24 mouse cellular contexts compared by ENCODE assay signal in the genomic region with DNA sequence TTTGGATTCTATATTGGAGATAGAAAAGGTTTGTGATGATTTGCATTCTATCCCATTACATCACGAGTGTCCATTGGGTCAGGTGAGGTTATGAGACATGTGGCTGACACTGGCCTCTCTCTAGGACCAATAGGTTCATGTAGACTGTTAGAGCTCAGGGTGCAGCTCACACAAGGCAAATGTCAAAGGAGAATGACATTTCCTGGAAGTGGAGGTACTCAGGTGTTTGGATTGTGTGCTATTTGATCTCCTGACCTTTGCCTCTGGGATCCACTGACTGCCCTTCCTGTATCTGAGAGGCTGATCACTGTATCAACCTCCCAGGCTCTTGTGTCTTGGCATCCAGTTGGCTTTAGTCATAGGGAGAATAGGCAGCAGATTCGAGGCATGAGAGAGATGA.
A peak's percentile ranks its signal among the peaks of the same experiment; 100 is the strongest.
DNase-seq lines count a peak whose midpoint lies in the region; ATAC-seq and TF ChIP-seq lines count a peak whose summit lies in the region.
"Had no signal": no experiment of that assay in that cellular context is flagged by ENCODE, and none has a peak within 500 bp of the region (broad histone marks: within the 10 kb centered on the region; RNA-seq: fewer than 3 reads in every experiment).

No protein-coding gene starts in this region.

- H3K9me3 ChIP-seq in hindbrain, embryonic 12.5 days (replicated peaks), result no peaks in the 10 kb centered on the region
- no peaks in the 10 kb centered on the region for H3K9me3 ChIP-seq in hindbrain, postnatal 0 days (ENCODE audit: low read length)
- no peaks in the 10 kb centered on the region for H3K9me3 ChIP-seq in liver, embryonic 16.5 days (replicated peaks; ENCODE audit: control insufficient read depth, low read length)
- H3K9me3 ChIP-seq in liver, embryonic 12.5 days (replicated peaks), result no peaks in the 10 kb centered on the region
- no peaks in the 10 kb centered on the region for H3K9me3 ChIP-seq in midbrain, postnatal 0 days (ENCODE audit: low read length)
- H3K9me3 ChIP-seq: embryonic facial prominence, embryonic 10.5 days; embryonic facial prominence, embryonic 12.5 days; forebrain, embryonic 13.5 days; G1E had no signal

- H3K4me1 ChIP-seq in hindbrain, embryonic 12.5 days, result no peaks in the 10 kb centered on the region
- no peaks in the 10 kb centered on the region for H3K4me1 ChIP-seq in hindbrain, postnatal 0 days (ENCODE audit: insufficient read depth, low read length)
- no peaks in the 10 kb centered on the region for H3K4me1 ChIP-seq in liver, embryonic 16.5 days (ENCODE audit: control insufficient read depth, low read depth, low read length)
- H3K4me1 ChIP-seq in liver, embryonic 12.5 days, result 0 out of 2 replicates have a peak, but pooled peaks cover 4% of the 10 kb centered on the region
- H3K4me1 ChIP-seq in small intestine, adult 2 months (ENCODE audit: control insufficient read depth, insufficient read depth, insufficient read length, low read length), result peaks cover 29% of the 10 kb centered on the region
- H3K4me1 ChIP-seq in midbrain, postnatal 0 days (ENCODE audit: insufficient read depth, low read length), result no peaks in the 10 kb centered on the region
- H3K4me1 ChIP-seq: embryonic facial prominence, embryonic 12.5 days; forebrain, embryonic 13.5 days had no signal

- no peak for DNase-seq in hindbrain, postnatal 0 days (ENCODE audit: low spot score)
- no peak for DNase-seq in layer of hippocampus, adult 2 months (ENCODE audit: low spot score in 2 of 2)
- no peak for DNase-seq in layer of hippocampus, adult 11-12 months (ENCODE audit: low spot score)
- DNase-seq in midbrain, postnatal 0 days (ENCODE audit: low spot score), result no peak
- DNase-seq: adrenal gland, adult 8-10 months; adrenal gland, postnatal 14 days; adrenal gland, postnatal 36 days; B cell, adult 2 months; cerebellum, adult 11-12 months; cerebellum, adult 9-10 months; cerebellum, postnatal 10 days; cerebellum, postnatal 25 days had no signal

- ATAC-seq in hindbrain, embryonic 12.5 days (ENCODE audit: low FRiP score), result 0 out of 2 replicates have a peak, but pooled peaks have one; percentile 2
- ATAC-seq in hindbrain, postnatal 0 days, result no peak
- 0 out of 2 replicates have a peak, but pooled peaks have one; percentile 35 for ATAC-seq in liver, embryonic 16.5 days (ENCODE audit: low read depth)
- ATAC-seq in liver, embryonic 12.5 days, result no peak
- ATAC-seq in midbrain, postnatal 0 days (ENCODE audit: low FRiP score), result no peak
- ATAC-seq: activated CD4-positive, CD25-positive, alpha-beta regulatory T cell, adult 4 months; CD4-positive, CD25-positive, alpha-beta regulatory T cell, adult 4 months; forebrain, embryonic 13.5 days; Patski had no signal

- no peak overlapping the region for H3K27ac ChIP-seq in hindbrain, embryonic 12.5 days
- H3K27ac ChIP-seq in hindbrain, postnatal 0 days, result no peak overlapping the region
- peak overlapping the region; percentile 57; the same call in 1 of the 2 replicates for H3K27ac ChIP-seq in layer of hippocampus, adult 2 months
- no peak overlapping the region for H3K27ac ChIP-seq in liver, embryonic 16.5 days (ENCODE audit: low read length)
- no peak overlapping the region for H3K27ac ChIP-seq in liver, embryonic 12.5 days
- H3K27ac ChIP-seq in small intestine, adult 2 months (ENCODE audit: insufficient read depth, low read depth, low read length), result peak overlapping the region; percentile 43; the same call in 1 of the 2 replicates
- no peak overlapping the region for H3K27ac ChIP-seq in midbrain, postnatal 0 days (ENCODE audit: low read depth, low read length)
- H3K27ac ChIP-seq: embryonic facial prominence, embryonic 10.5 days; embryonic facial prominence, embryonic 12.5 days; forebrain, embryonic 13.5 days had no signal

- no peaks in the 10 kb centered on the region for H3K36me3 ChIP-seq in hindbrain, embryonic 12.5 days
- no peaks in the 10 kb centered on the region for H3K36me3 ChIP-seq in hindbrain, postnatal 0 days (ENCODE audit: insufficient read depth, low read length)
- H3K36me3 ChIP-seq in liver, embryonic 16.5 days (ENCODE audit: control insufficient read depth, insufficient read depth), result no peaks in the 10 kb centered on the region
- no peaks in the 10 kb centered on the region for H3K36me3 ChIP-seq in liver, embryonic 12.5 days
- no peaks in the 10 kb centered on the region for H3K36me3 ChIP-seq in small intestine, adult 2 months (ENCODE audit: control insufficient read depth, insufficient read depth, low read length)
- no peaks in the 10 kb centered on the region for H3K36me3 ChIP-seq in midbrain, postnatal 0 days (ENCODE audit: insufficient read depth, low read length)
- H3K36me3 ChIP-seq: embryonic facial prominence, embryonic 10.5 days; embryonic facial prominence, embryonic 12.5 days; G1E had no signal

- no peaks in the 10 kb centered on the region for H3K27me3 ChIP-seq in hindbrain, embryonic 12.5 days
- no peaks in the 10 kb centered on the region for H3K27me3 ChIP-seq in hindbrain, postnatal 0 days (ENCODE audit: insufficient read depth, low read length)
- H3K27me3 ChIP-seq in liver, embryonic 16.5 days (ENCODE audit: control insufficient read depth, insufficient read depth, low read depth, low read length), result no peaks in the 10 kb centered on the region
- no peaks in the 10 kb centered on the region for H3K27me3 ChIP-seq in liver, embryonic 12.5 days (replicated peaks)
- H3K27me3 ChIP-seq in small intestine, adult 2 months (ENCODE audit: control insufficient read depth, insufficient read depth, low read length), result no peaks in the 10 kb centered on the region
- H3K27me3 ChIP-seq in midbrain, postnatal 0 days (ENCODE audit: insufficient read depth, low read length), result no peaks in the 10 kb centered on the region
- H3K27me3 ChIP-seq: CH12.LX; embryonic facial prominence, embryonic 12.5 days; forebrain, embryonic 13.5 days had no signal

- TF ChIP-seq POLR2A in small intestine, adult 2 months (IDR thresholded peaks at IDR 0.05; ENCODE audit: low read depth, low read length), result no peak

- WGBS in hindbrain, embryonic 12.5 days, result 71% methylated on average over 2 of the region's 2 CpGs
- 77% methylated on average over 2 of the region's 2 CpGs for WGBS in hindbrain, postnatal 0 days
- WGBS in liver, embryonic 16.5 days (ENCODE audit: insufficient replicate concordance), result 31% methylated on average over 2 of the region's 2 CpGs
- WGBS in liver, embryonic 12.5 days (ENCODE audit: insufficient replicate concordance), result 38% methylated on average over 2 of the region's 2 CpGs
- 32% methylated on average over 2 of the region's 2 CpGs for WGBS in small intestine, adult 2 months
- WGBS in midbrain, postnatal 0 days, result 80% methylated on average over 2 of the region's 2 CpGs

- TF ChIP-seq CTCF in hindbrain, postnatal 0 days (IDR thresholded peaks at IDR 0.05; ENCODE audit: low read depth), result no peak
- TF ChIP-seq CTCF in layer of hippocampus, adult 2 months (conservative IDR thresholded peaks at IDR 0.05), result no peak
- no peak for TF ChIP-seq CTCF in small intestine, adult 2 months (IDR thresholded peaks at IDR 0.05; ENCODE audit: extremely low read depth, insufficient read length, insufficient replicate concordance, low read depth, low read length)
- no peak for TF ChIP-seq CTCF in midbrain, postnatal 0 days (IDR thresholded peaks at IDR 0.05)

- H3K4me3 ChIP-seq in hindbrain, embryonic 12.5 days, result no peak overlapping the region
- no peak overlapping the region for H3K4me3 ChIP-seq in hindbrain, postnatal 0 days (ENCODE audit: low read length)
- no peak overlapping the region for H3K4me3 ChIP-seq in layer of hippocampus, adult 2 months
- no peak overlapping the region for H3K4me3 ChIP-seq in liver, embryonic 16.5 days (ENCODE audit: low read depth, low read length)
- H3K4me3 ChIP-seq in liver, embryonic 12.5 days, result no peak overlapping the region
- no peak overlapping the region for H3K4me3 ChIP-seq in small intestine, adult 2 months (ENCODE audit: low read depth, low read length)
- no peak overlapping the region for H3K4me3 ChIP-seq in midbrain, postnatal 0 days (ENCODE audit: low read depth, low read length)
- H3K4me3 ChIP-seq: embryonic facial prominence, embryonic 10.5 days; embryonic facial prominence, embryonic 12.5 days; forebrain, embryonic 13.5 days had no signal

- H3K9ac ChIP-seq in hindbrain, embryonic 12.5 days, result no peak overlapping the region
- H3K9ac ChIP-seq in hindbrain, postnatal 0 days (replicated peaks; ENCODE audit: low read length), result no peak overlapping the region
- no peak overlapping the region for H3K9ac ChIP-seq in liver, embryonic 16.5 days (ENCODE audit: low read depth, low read length)
- H3K9ac ChIP-seq in liver, embryonic 12.5 days, result no peak overlapping the region
- no peak overlapping the region for H3K9ac ChIP-seq in midbrain, postnatal 0 days (replicated peaks; ENCODE audit: low read length, poor library complexity, severe bottlenecking)
- H3K9ac ChIP-seq: embryonic facial prominence, embryonic 12.5 days; forebrain, embryonic 13.5 days had no signal

- H3K4me2 ChIP-seq in hindbrain, embryonic 12.5 days (replicated peaks), result no peak overlapping the region
- no peak overlapping the region for H3K4me2 ChIP-seq in hindbrain, postnatal 0 days (ENCODE audit: low read depth, low read length)
- no peak overlapping the region for H3K4me2 ChIP-seq in liver, embryonic 16.5 days (ENCODE audit: low read depth, low read length)
- H3K4me2 ChIP-seq in liver, embryonic 12.5 days, result no peak overlapping the region
- H3K4me2 ChIP-seq in midbrain, postnatal 0 days (ENCODE audit: low read depth, low read length, poor library complexity, severe bottlenecking), result no peak overlapping the region
- H3K4me2 ChIP-seq: embryonic facial prominence, embryonic 12.5 days; forebrain, embryonic 13.5 days had no signal

Comparison
In these comparisons a context has a peak if more than half of its experiments do, and no peak if none do; other contexts are left out.
1. ATAC-seq: peak in hindbrain, embryonic 12.5 days (single experiment) and liver, embryonic 16.5 days (single experiment); none in hindbrain, postnatal 0 days (single experiment), liver, embryonic 12.5 days (single experiment) and midbrain, postnatal 0 days (single experiment).
2. H3K27ac ChIP-seq: peak in layer of hippocampus, adult 2 months (single experiment) and small intestine, adult 2 months (single experiment); none in hindbrain, embryonic 12.5 days (single experiment), hindbrain, postnatal 0 days (single experiment), liver, embryonic 16.5 days (single experiment), liver, embryonic 12.5 days (single experiment) and midbrain, postnatal 0 days (single experiment).